Mouse (Mus musculus): Measurements from ENCODE around the gene Degs2. TPM values are rescaled to one million over a fixed set of nuclear protein-coding genes. Genes with fewer than 3 reads are reported as not detected.
A peak's percentile ranks its signal among the peaks of the same experiment; 100 is the strongest.

The Degs2 gene
- polyA plus RNA-seq, 1 experiment from 2014 or later, result 1.8 TPM

DNA sequence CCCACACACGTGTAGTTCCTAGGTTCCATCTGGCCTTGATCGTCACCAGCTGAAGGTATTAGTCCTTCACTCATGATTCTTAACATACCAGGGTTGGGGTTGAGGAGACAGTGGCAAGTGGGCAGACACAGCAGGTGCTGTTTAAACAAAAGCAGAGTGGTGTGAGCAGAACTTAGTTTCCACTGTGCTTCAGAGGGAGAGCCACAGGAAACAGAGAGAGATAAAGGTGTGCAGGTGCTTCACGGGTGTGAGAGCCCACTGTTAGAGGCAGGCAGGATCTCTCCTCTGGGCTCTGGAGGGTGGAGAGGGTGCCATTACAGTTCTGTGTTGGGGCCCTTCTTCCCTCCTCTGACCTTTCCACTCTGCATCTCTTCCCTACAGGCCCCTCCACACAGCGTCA lies 29.2 kb downstream of the Degs2 start:
- peaks cover 89% of the 10 kb centered on the region for H3K36me3 ChIP-seq
- H3K27me3 ChIP-seq (ENCODE audit: low read depth, poor library complexity, severe bottlenecking), result no peaks in the 10 kb centered on the region
- no peak overlapping the region for H3K4me3 ChIP-seq
- 88% methylated on average over 4 of the region's 4 CpGs for WGBS
- H3K4me1 ChIP-seq, result no peaks in the 10 kb centered on the region
- no peaks in the 10 kb centered on the region for H3K9me3 ChIP-seq (replicated peaks)
- H3K27ac ChIP-seq, result no peak overlapping the region
- no peak for DNase-seq (ENCODE audit: low spot score)

DNA sequence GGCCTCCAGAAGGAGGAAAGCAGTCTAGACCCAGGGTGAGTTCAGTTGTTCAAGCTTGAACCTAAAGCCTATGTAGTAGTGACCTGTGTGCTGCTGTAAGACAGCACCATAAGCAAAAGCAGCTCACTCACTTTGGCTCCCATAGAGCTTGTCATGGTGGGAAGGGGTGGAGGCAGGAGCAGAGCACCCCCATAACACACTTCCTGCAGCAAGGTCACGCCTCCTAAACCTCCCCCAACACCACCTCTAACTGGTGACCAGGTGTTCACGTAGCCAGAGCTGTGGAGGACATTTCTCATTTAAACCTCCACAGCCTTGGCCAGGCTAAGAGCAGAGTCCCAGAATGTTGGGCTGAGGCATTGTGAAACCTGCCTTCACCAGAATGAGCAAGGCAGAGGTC lies 30.6 kb downstream of the Degs2 start:
- Histone ChIP-seq H3K4me1 (no peaks in the 10 kb centered on the region), H3K4me3 (no peak overlapping the region), H3K27me3 (ENCODE audit: low read depth, poor library complexity, severe bottlenecking) (no peaks in the 10 kb centered on the region), H3K36me3 (peaks cover 85% of the 10 kb centered on the region), H3K9me3 (replicated peaks) (no peaks in the 10 kb centered on the region), H3K27ac (no peak overlapping the region)
- 93% methylated on average over 2 of the region's 2 CpGs for WGBS
- no peak for DNase-seq (ENCODE audit: low spot score)

GRCm38 (mm10) chr12:108668606-108669235 lies 33.4 kb downstream of the Degs2 start:
- H3K4me3 ChIP-seq, result no peak overlapping the region
- no peak overlapping the region for H3K27ac ChIP-seq
- H3K36me3 ChIP-seq, result peaks cover 78% of the 10 kb centered on the region
- no peak for DNase-seq (ENCODE audit: low spot score)
- no peaks in the 10 kb centered on the region for H3K27me3 ChIP-seq (ENCODE audit: low read depth, poor library complexity, severe bottlenecking)
- WGBS, result 89% methylated on average over 8 of the region's 8 CpGs
- no peaks in the 10 kb centered on the region for H3K9me3 ChIP-seq (replicated peaks)
- H3K4me1 ChIP-seq, result no peaks in the 10 kb centered on the region

- Histone ChIP-seq H3K4me1 (no peaks in the 10 kb centered on the region), H3K27me3 (ENCODE audit: low read depth, poor library complexity, severe bottlenecking) (no peaks in the 10 kb centered on the region), H3K9me3 (replicated peaks) (no peaks in the 10 kb centered on the region), H3K27ac (0 out of 2 replicates have a peak overlapping the region, but pooled peaks have one; percentile 25), H3K4me3 (no peak overlapping the region), H3K36me3 (peaks cover 92% of the 10 kb centered on the region)
- WGBS, result 90% methylated on average over 1 of the region's 1 CpGs
- peak; percentile 51 for DNase-seq (ENCODE audit: low spot score)
Measured at GRCm38 (mm10) chr12:108657350-108657749, 44.8 kb downstream of the Degs2 start.

- no peak overlapping the region for H3K27ac ChIP-seq
- no peak overlapping the region for H3K4me3 ChIP-seq
- no peak for DNase-seq (ENCODE audit: low spot score)
- no peaks in the 10 kb centered on the region for H3K9me3 ChIP-seq (replicated peaks)
- H3K27me3 ChIP-seq (ENCODE audit: low read depth, poor library complexity, severe bottlenecking), result no peaks in the 10 kb centered on the region
- WGBS, result 85% methylated on average over 11 of the region's 11 CpGs
- no peaks in the 10 kb centered on the region for H3K4me1 ChIP-seq
- H3K36me3 ChIP-seq, result peaks cover 97% of the 10 kb centered on the region
Measured at GRCm38 (mm10) chr12:108653358-108654335, 48.5 kb downstream of the Degs2 start.

GRCm38 (mm10) chr12:108651053-108651660 lies 51.0 kb downstream of the Degs2 start:
- H3K4me1 ChIP-seq, result no peaks in the 10 kb centered on the region
- no peak overlapping the region for H3K4me3 ChIP-seq
- H3K27me3 ChIP-seq (ENCODE audit: low read depth, poor library complexity, severe bottlenecking), result no peaks in the 10 kb centered on the region
- H3K36me3 ChIP-seq, result peaks cover 83% of the 10 kb centered on the region
- no peaks in the 10 kb centered on the region for H3K9me3 ChIP-seq (replicated peaks)
- DNase-seq (ENCODE audit: low spot score), result no peak
- 93% methylated on average over 7 of the region's 7 CpGs for WGBS
- no peak overlapping the region for H3K27ac ChIP-seq

DNA sequence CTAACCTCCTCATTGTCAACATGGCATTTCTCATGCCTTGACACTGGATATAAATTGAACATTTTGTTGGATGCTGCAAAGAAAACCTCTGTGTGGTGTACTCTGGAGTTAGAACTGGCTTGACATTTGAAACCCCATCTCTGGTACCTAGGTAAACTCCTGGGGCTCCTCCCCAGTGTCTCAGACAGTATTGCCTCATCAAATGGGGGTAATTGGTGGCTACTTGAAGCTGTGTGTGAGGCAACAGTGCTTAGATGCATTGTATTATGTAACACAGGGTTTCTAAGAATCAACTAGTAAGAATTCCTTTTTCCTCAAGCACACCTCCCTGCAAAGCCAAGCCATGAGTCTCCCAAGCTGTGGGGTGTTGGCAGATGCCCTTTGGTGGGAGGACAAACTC lies 54.3 kb downstream of the Degs2 start:
- no peaks in the 10 kb centered on the region for H3K27me3 ChIP-seq (ENCODE audit: low read depth, poor library complexity, severe bottlenecking)
- H3K4me1 ChIP-seq, result no peaks in the 10 kb centered on the region
- H3K36me3 ChIP-seq, result peaks cover 51% of the 10 kb centered on the region
- H3K27ac ChIP-seq, result no peak overlapping the region
- no peak overlapping the region for H3K4me3 ChIP-seq
- no peak for DNase-seq (ENCODE audit: low spot score)
- H3K9me3 ChIP-seq (replicated peaks), result no peaks in the 10 kb centered on the region

- DNase-seq (ENCODE audit: low spot score), result no peak
- Histone ChIP-seq H3K36me3 (peaks cover 35% of the 10 kb centered on the region), H3K4me3 (no peak overlapping the region), H3K9me3 (replicated peaks) (no peaks in the 10 kb centered on the region), H3K27ac (no peak overlapping the region), H3K4me1 (no peaks in the 10 kb centered on the region), H3K27me3 (ENCODE audit: low read depth, poor library complexity, severe bottlenecking) (no peaks in the 10 kb centered on the region)
- 94% methylated on average over 1 of the region's 1 CpGs for WGBS
Measured at GRCm38 (mm10) chr12:108646234-108646633, 55.9 kb downstream of the Degs2 start.

- Histone ChIP-seq H3K9me3 (replicated peaks) (no peaks in the 10 kb centered on the region), H3K4me1 (no peaks in the 10 kb centered on the region), H3K4me3 (no peak overlapping the region), H3K36me3 (peaks cover 18% of the 10 kb centered on the region), H3K27ac (no peak overlapping the region), H3K27me3 (ENCODE audit: low read depth, poor library complexity, severe bottlenecking) (no peaks in the 10 kb centered on the region)
- no peak for DNase-seq (ENCODE audit: low spot score)
- WGBS, result 93% methylated on average over 3 of the region's 3 CpGs
Measured at GRCm38 (mm10) chr12:108642019-108642418, 60.1 kb downstream of the Degs2 start.

DNA sequence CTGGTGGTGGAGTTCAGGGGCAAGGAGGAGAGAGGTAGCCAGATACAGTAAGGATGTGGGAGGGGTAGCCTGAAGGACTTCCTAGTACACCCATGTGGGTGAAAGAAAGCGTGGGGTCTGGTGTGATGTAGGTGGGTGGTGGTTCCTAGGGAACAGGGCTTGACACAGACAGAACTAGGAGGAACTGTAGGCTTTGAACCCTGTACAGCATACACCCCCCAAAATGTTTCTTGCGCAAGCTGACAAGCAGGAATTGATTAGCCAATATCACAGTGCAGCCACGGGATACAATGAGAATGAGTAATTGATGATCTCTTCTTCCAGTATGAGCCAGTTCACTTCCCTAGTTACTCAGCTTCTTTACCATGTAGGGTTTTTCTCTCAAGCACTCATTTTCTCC lies 63.0 kb downstream of the Degs2 start:
- Histone ChIP-seq H3K4me3 (no peak overlapping the region), H3K4me1 (no peaks in the 10 kb centered on the region), H3K27ac (no peak overlapping the region), H3K27me3 (ENCODE audit: low read depth, poor library complexity, severe bottlenecking) (no peaks in the 10 kb centered on the region), H3K9me3 (replicated peaks) (no peaks in the 10 kb centered on the region), H3K36me3 (peaks cover 31% of the 10 kb centered on the region)
- DNase-seq (ENCODE audit: low spot score), result no peak
- WGBS, result 91% methylated on average over 3 of the region's 3 CpGs

DNA sequence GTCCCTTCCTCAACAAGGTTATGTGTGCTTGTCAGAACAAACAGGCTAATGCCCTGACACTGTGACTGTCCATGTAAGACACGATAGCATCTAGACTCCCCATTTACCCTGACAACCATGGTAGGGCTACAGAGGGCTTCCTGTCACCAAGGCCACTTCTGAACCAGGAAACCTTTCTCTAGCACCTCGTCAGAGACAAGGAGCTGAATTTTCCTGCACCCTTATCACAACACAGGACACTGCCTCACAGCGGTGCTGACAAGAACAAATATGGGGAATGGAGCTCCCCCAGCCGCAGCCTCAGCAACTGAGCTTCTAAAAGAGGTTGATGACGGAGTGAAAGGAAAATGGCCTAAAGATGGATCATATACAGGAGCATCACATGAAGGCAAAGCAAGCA lies 64.7 kb downstream of the Degs2 start:
- Histone ChIP-seq H3K27me3 (ENCODE audit: low read depth, poor library complexity, severe bottlenecking) (no peaks in the 10 kb centered on the region), H3K4me1 (no peaks in the 10 kb centered on the region), H3K27ac (no peak overlapping the region), H3K36me3 (peaks cover 38% of the 10 kb centered on the region), H3K4me3 (no peak overlapping the region), H3K9me3 (replicated peaks) (no peaks in the 10 kb centered on the region)
- DNase-seq (ENCODE audit: low spot score), result no peak
- 88% methylated on average over 5 of the region's 5 CpGs for WGBS

DNA sequence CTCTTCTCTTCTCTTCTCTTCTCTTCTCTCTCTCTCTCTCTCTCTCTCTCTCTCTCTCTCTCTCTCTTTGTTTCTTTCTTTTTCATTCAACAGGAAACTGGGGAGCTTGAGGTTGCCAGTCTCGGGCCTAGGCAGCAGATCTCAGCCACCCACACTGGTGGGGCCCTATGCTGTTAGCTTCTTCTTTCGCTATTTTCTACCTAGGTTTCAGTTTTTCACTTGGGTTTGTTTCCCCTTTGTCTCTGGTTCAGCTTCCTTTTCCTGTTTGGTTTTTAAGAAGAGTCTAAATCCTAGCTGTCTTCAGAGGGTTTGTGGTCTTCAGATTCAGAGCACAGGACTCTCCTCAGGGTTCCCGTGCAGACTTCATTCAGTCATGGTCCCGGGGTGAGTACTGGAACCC lies 66.6 kb downstream of the Degs2 start:
- peaks cover 6% of the 10 kb centered on the region for H3K4me1 ChIP-seq
- 94% methylated on average over 4 of the region's 4 CpGs for WGBS
- peaks cover 36% of the 10 kb centered on the region for H3K36me3 ChIP-seq

DNA sequence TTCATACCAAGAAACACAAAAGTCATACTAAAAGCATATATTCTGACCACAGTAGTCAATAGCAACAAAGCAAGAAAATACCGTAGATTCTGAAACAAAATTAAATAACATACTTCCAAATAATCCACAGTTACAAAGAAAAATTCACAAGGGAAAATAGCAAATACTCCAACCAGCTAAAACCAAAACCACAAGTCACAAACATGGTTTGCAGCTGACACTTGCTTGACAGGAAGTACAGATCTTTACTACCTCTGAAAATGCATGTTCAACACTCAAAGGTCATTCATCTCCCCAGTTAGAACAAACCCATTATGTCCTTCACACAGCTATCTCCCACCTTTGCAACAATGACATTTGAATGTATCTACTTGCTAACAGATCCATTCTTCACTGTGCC lies 68.1 kb downstream of the Degs2 start:
- peaks cover 6% of the 10 kb centered on the region for H3K4me1 ChIP-seq
- H3K9me3 ChIP-seq (replicated peaks), result no peaks in the 10 kb centered on the region
- DNase-seq (ENCODE audit: low spot score), result no peak
- no peak overlapping the region for H3K27ac ChIP-seq
- no peaks in the 10 kb centered on the region for H3K27me3 ChIP-seq (ENCODE audit: low read depth, poor library complexity, severe bottlenecking)
- WGBS, result 96% methylated on average over 1 of the region's 1 CpGs
- H3K4me3 ChIP-seq, result no peak overlapping the region
- peaks cover 27% of the 10 kb centered on the region for H3K36me3 ChIP-seq

More for the DNA sequence above, 66.6 kb downstream of the Degs2 start:
- Histone ChIP-seq H3K9me3 (replicated peaks) (no peaks in the 10 kb centered on the region), H3K4me3 (no peak overlapping the region), H3K27me3 (ENCODE audit: low read depth, poor library complexity, severe bottlenecking) (no peaks in the 10 kb centered on the region), H3K27ac (no peak overlapping the region)
- no peak for DNase-seq (ENCODE audit: low spot score)

Measured in limb, embryonic 10.5 days (tissue).